In the genomic region with DNA sequence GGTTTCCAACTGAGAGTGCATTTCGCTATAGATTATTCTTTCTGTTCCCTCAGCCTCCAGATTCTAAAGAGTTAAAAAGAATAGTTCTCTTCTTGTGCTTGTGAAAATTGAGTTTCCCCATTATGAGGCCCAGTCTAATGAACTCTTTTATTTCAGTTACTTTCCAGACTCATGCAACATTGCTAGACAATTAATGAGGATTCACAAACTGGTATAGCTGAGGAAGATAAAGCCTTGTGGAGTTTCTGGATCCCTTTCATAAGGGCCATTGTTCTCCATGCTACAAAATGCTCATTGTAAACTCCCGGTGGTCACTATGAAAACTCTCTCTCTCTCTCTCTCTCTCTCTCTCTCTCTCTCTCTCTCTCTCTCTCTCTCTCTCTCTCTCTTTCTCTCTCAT, we compare ENCODE assay signal across 29 mouse cellular contexts. TPM values are rescaled to one million over a fixed set of nuclear protein-coding genes. Genes with fewer than 3 reads are reported as not detected.
"Had no signal": no experiment of that assay in that cellular context is flagged by ENCODE, and none has a peak within 500 bp of the region (broad histone marks: within the 10 kb centered on the region; RNA-seq: fewer than 3 reads in every experiment).

No protein-coding gene starts in this region.

- H3K4me1 ChIP-seq: heart, embryonic 10.5 days; heart, embryonic 12.5 days; kidney, embryonic 15.5 days; limb, embryonic 13.5 days; limb, embryonic 15.5 days had no signal

- ATAC-seq: hindbrain, postnatal 0 days; intestine, embryonic 16.5 days had no signal

- H3K27ac ChIP-seq: gastrocnemius, adult 2 months; heart, embryonic 10.5 days; hindbrain, embryonic 10.5 days; hindbrain, embryonic 12.5 days; hindbrain, embryonic 14.5 days; hindbrain, postnatal 0 days; kidney, embryonic 15.5 days; kidney, postnatal 0 days; limb, embryonic 13.5 days; limb, embryonic 15.5 days had no signal

- H3K9ac ChIP-seq: heart, embryonic 12.5 days; hindbrain, embryonic 12.5 days; hindbrain, embryonic 14.5 days; kidney, embryonic 15.5 days; limb, embryonic 13.5 days; limb, embryonic 15.5 days had no signal

- H3K27me3 ChIP-seq: limb, embryonic 13.5 days; limb, embryonic 15.5 days had no signal

- H3K4me2 ChIP-seq: heart, embryonic 12.5 days; hindbrain, embryonic 12.5 days; hindbrain, embryonic 14.5 days; kidney, embryonic 15.5 days; limb, embryonic 13.5 days; limb, embryonic 15.5 days had no signal

- H3K9me3 ChIP-seq: heart, embryonic 10.5 days; hindbrain, embryonic 12.5 days; kidney, embryonic 15.5 days; limb, embryonic 13.5 days; limb, embryonic 15.5 days had no signal

- H3K36me3 ChIP-seq: heart, embryonic 10.5 days; heart, embryonic 12.5 days; hindbrain, embryonic 10.5 days; hindbrain, embryonic 12.5 days; kidney, embryonic 15.5 days; limb, embryonic 13.5 days; limb, embryonic 15.5 days had no signal

- DNase-seq: gastrocnemius, adult 2 months; gastrocnemius, postnatal 10 days; gastrocnemius, postnatal 25 days; heart, adult 18-20 months; heart, postnatal 10 days; heart, postnatal 4 days; kidney, adult 11 months; kidney, adult 2 months; kidney, adult 9 months; kidney, postnatal 14 days; kidney, postnatal 36 days; layer of hippocampus, adult 9-11 months; layer of hippocampus, postnatal 36 days; left cerebral cortex, postnatal 4 days had no signal

- H3K4me3 ChIP-seq: gastrocnemius, adult 2 months; heart, embryonic 10.5 days; heart, embryonic 12.5 days; hindbrain, embryonic 10.5 days; hindbrain, embryonic 12.5 days; kidney, embryonic 15.5 days; limb, embryonic 13.5 days; limb, embryonic 15.5 days had no signal

RNA-seq across cellular contexts. Expression of gene Ascl1, which starts 18.5 kb away (rescaled TPM):
- polyA plus RNA-seq: limb, embryonic 13.5 days; liver, adult 2 months had no signal

RNA-seq across cellular contexts. Expression of gene Pah, which starts 46.6 kb away (rescaled TPM):
- polyA plus RNA-seq: heart, embryonic 12.5 days; heart, embryonic 14.5 days; hindbrain, embryonic 10.5 days; hindbrain, embryonic 12.5 days; large intestine, adult 2 months; limb, embryonic 11.5 days; limb, embryonic 15.5 days had no signal
